In genomic region chr11:100963647-100964046, GRCm38 (mm10) we compare ENCODE assay signal across 12 mouse cellular contexts. TPM values are rescaled to one million over a fixed set of nuclear protein-coding genes. Genes with fewer than 3 reads are reported as not detected.
DNase-seq lines count a peak whose midpoint lies in the region; ATAC-seq and TF ChIP-seq lines count a peak whose summit lies in the region.
"Had no signal": no experiment of that assay in that cellular context is flagged by ENCODE, and none has a peak within 500 bp of the region (broad histone marks: within the 10 kb centered on the region; RNA-seq: fewer than 3 reads in every experiment).

No protein-coding gene starts in this region.

- H3K27me3 ChIP-seq in limb, embryonic 15.5 days: peaks cover 7% of the 10 kb centered on the region
- H3K27me3 ChIP-seq in kidney, adult 2 months (replicated peaks; ENCODE audit: control insufficient read depth, insufficient read depth, low read length): no peaks in the 10 kb centered on the region
- H3K27me3 ChIP-seq: Patski had no signal

- no peak overlapping the region for H3K4me3 ChIP-seq in limb, embryonic 15.5 days
- no peak overlapping the region for H3K4me3 ChIP-seq in kidney, adult 2 months (ENCODE audit: insufficient read depth, low read depth, low read length)
- H3K4me3 ChIP-seq: embryonic facial prominence, embryonic 12.5 days; liver, embryonic 12.5 days had no signal

- peaks cover 14% of the 10 kb centered on the region for H3K36me3 ChIP-seq in limb, embryonic 15.5 days
- H3K36me3 ChIP-seq in kidney, adult 2 months (ENCODE audit: control insufficient read depth, insufficient read depth, low read length): no peaks in the 10 kb centered on the region
- H3K36me3 ChIP-seq: embryonic facial prominence, embryonic 12.5 days had no signal

- no peak for ATAC-seq in limb, embryonic 15.5 days (ENCODE audit: insufficient number of reproducible peaks, low FRiP score, low TSS enrichment, low read depth)
- ATAC-seq in megakaryocyte progenitor cell, adult 5-6 weeks (replicated peaks; ENCODE audit: poor library complexity): no peak
- ATAC-seq: liver, embryonic 12.5 days; Patski had no signal

- H3K4me2 ChIP-seq in limb, embryonic 15.5 days: peak overlapping the region; percentile 4; the same call in 1 of the 2 replicates
- H3K4me2 ChIP-seq: embryonic facial prominence, embryonic 12.5 days; liver, embryonic 12.5 days had no signal

- H3K9me3 ChIP-seq in limb, embryonic 15.5 days: no peaks in the 10 kb centered on the region
- H3K9me3 ChIP-seq: embryonic facial prominence, embryonic 12.5 days; liver, embryonic 12.5 days had no signal

- no peak for TF ChIP-seq CTCF in kidney, adult 2 months (conservative IDR thresholded peaks at IDR 0.05; ENCODE audit: insufficient read depth, insufficient read length, low read depth, low read length)

- H3K27ac ChIP-seq in limb, embryonic 15.5 days: peak overlapping the region; percentile 86
- H3K27ac ChIP-seq in kidney, adult 2 months (ENCODE audit: insufficient read depth, low read depth, low read length): no peak overlapping the region
- H3K27ac ChIP-seq: embryonic facial prominence, embryonic 12.5 days; liver, embryonic 12.5 days had no signal

- TF ChIP-seq POLR2A in kidney, adult 2 months (IDR thresholded peaks at IDR 0.05; ENCODE audit: low read depth, low read length): no peak

- H3K9ac ChIP-seq in limb, embryonic 15.5 days: no peak overlapping the region
- H3K9ac ChIP-seq: embryonic facial prominence, embryonic 12.5 days; liver, embryonic 12.5 days had no signal

- 63% methylated on average over 9 of the region's 9 CpGs for whole genome bisulfite sequencing in limb, embryonic 15.5 days
- 75% methylated on average over 9 of the region's 9 CpGs for WGBS in kidney, adult 2 months

- H3K4me1 ChIP-seq in limb, embryonic 15.5 days: peaks cover 89% of the 10 kb centered on the region
- no peaks in the 10 kb centered on the region; the same call in 1 of the 2 replicates for H3K4me1 ChIP-seq in kidney, adult 2 months (ENCODE audit: control insufficient read depth, insufficient read depth, low read length)

- intact Hi-C loops in gastrocnemius, postnatal 36 days (cut with DNase I): no loop called here

- peak; percentile 76 for DNase-seq in urinary bladder, postnatal 14 days (ENCODE audit: low spot score)
- no peak for DNase-seq in urinary bladder, postnatal 10 days (ENCODE audit: low spot score)
- DNase-seq in gastrocnemius, postnatal 36 days: peak; percentile 64 to 70
- DNase-seq in urinary bladder, postnatal 4 days (ENCODE audit: low spot score in 2 of 2): peak; percentile 60 to 71
- DNase-seq in kidney, adult 2 months: no peak
- no peak for DNase-seq in kidney, adult 8-10 months
- DNase-seq: spleen, adult 18-20 months had no signal

RNA-seq across cellular contexts. Expression of gene Cavin1, which starts 7.0 kb away (rescaled TPM):
- 100 to 1,000 TPM; 148 to 153 TPM for total RNA-seq in gastrocnemius, postnatal 36 days (2021)
- polyA plus RNA-seq in limb, embryonic 15.5 days (2015; fragmentation: Nextera tagmentation; extraction: Ambion mirVana): 368 and 413 TPM in 2 replicates
- polyA plus RNA-seq in kidney, adult 2 months (2012; rRNA removed): 32.1 and 35.0 TPM in 2 replicates
- 0.51 and 1.7 TPM in 2 replicates for total RNA-seq in megakaryocyte progenitor cell, adult 5-6 weeks (2015)
- 1.4 and 2.5 TPM in 2 replicates for total RNA-seq in megakaryocyte progenitor cell, adult 5-6 weeks (2017)

RNA-seq across cellular contexts. Expression of gene Stat3, which starts 24.3 kb away (rescaled TPM):
- 10 to 100 TPM; 38.8 to 42.9 TPM for total RNA-seq in gastrocnemius, postnatal 36 days (2021)
- 72.9 and 85.2 TPM in 2 replicates for polyA plus RNA-seq in limb, embryonic 15.5 days (2015; fragmentation: Nextera tagmentation; extraction: Ambion mirVana)
- 55.5 and 57.2 TPM in 2 replicates for polyA plus RNA-seq in kidney, adult 2 months (2012; rRNA removed)
- total RNA-seq in megakaryocyte progenitor cell, adult 5-6 weeks (2015): 38.3 and 38.6 TPM in 2 replicates
- 78.6 and 85.3 TPM in 2 replicates for total RNA-seq in megakaryocyte progenitor cell, adult 5-6 weeks (2017)

RNA-seq across cellular contexts. Expression of gene Atp6v0a1, which starts 45.6 kb away (rescaled TPM):
- 10 to 100 TPM; 55.7 to 57.7 TPM for total RNA-seq in gastrocnemius, postnatal 36 days (2021)
- 39.5 and 43.6 TPM in 2 replicates for polyA plus RNA-seq in limb, embryonic 15.5 days (2015; fragmentation: Nextera tagmentation; extraction: Ambion mirVana)
- 48.4 and 54.0 TPM in 2 replicates for polyA plus RNA-seq in kidney, adult 2 months (2012; rRNA removed)
- 21.4 and 35.3 TPM in 2 replicates for total RNA-seq in megakaryocyte progenitor cell, adult 5-6 weeks (2015)
- 38.1 and 50.1 TPM in 2 replicates for total RNA-seq in megakaryocyte progenitor cell, adult 5-6 weeks (2017)

Comparison
In these comparisons a context has a peak if more than half of its experiments do, and no peak if none do; other contexts are left out.
1. DNase-seq: peak in urinary bladder, postnatal 14 days (single experiment), gastrocnemius, postnatal 36 days (2 of 2) and urinary bladder, postnatal 4 days (2 of 2); none in urinary bladder, postnatal 10 days (single experiment), kidney, adult 2 months (single experiment) and kidney, adult 8-10 months (0 of 2).
2. RNA of gene Cavin1, which starts 7.0 kb away (total RNA-seq): 148 to 153 TPM in gastrocnemius, postnatal 36 days; 0.51 to 2.5 TPM in megakaryocyte progenitor cell, adult 5-6 weeks; every median in the first group is over 10 times any median in the second.